Mouse (Mus musculus) bone marrow macrophage, adult 2 months (primary cell): ENCODE measurements at regions not wholly inside any gene's neighbourhood (a gene's known extent, or its start where the extent isn't known, plus 50 kb on each side); places are given as distances from the start of the nearest gene placed in this dataset.

Experiments
- CTCF ChIP-seq: IDR thresholded peaks from 2 replicates; pipeline ENCODE4 v1.5.1; 2012; ENCODE audit warnings: low read depth, mild to moderate bottlenecking, low read length, moderate library complexity
- POLR2A ChIP-seq: IDR thresholded peaks from 2 replicates; pipeline ENCODE4 v1.6.1; 2012; ENCODE audit warnings: mild to moderate bottlenecking, low read depth, low read length, borderline replicate concordance

- TF ChIP-seq CTCF, result no peak
- TF ChIP-seq POLR2A, result no peak
Observed at GRCm38 (mm10) chr1:124104286-124104846, 59.0 kb upstream of the Dpp10 start.
